Mouse (Mus musculus): ENCODE results near the gene Yod1. TPM values are rescaled to one million over a fixed set of nuclear protein-coding genes. Genes with fewer than 3 reads are reported as not detected.

Gene Yod1
- polyA plus RNA-seq, 1 experiment = 3.9 TPM

DNA sequence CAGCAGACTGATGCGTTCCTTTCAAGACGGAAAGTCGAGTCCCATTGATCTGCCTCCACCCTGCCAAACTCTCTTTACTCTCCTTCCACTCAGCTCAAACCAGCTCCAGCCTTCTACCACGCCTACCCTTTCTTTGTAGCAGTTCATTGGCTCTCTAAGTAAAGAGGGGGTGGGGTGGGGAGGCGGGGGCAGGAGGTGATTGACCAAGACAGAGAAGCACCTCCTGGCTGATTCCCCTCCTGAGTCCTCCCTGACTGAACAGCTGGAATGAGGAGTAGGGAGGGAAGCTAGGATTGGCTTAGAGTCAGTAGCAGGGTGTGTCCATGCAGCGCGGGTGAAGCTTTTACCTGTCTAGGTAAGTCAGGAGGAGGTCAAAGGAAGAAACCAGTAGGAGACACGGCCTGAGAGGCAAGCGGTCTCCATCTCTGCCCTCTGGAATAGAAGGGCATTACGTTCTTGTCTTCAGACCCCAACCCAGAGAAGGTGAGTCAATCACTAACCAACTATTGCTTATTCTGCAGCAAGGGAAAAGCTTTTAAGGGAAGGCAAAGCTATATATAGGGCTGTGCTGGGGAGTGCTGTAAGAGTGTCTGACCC, 14.7 kb downstream of the Yod1 start, which contains the start of gene AA986860:
AA986860 (plus strand) TSS at position 236 of the 597 bp plus-strand sequence.
- H3K4me3 ChIP-seq (ENCODE audit: control insufficient read depth, insufficient read depth, low read length) = no peak within 1 kb of the TSS
- H3K27me3 ChIP-seq (ENCODE audit: control insufficient read depth, insufficient read depth, low read length) = no peaks in the 10 kb centered on the region
- H3K4me1 ChIP-seq (replicated peaks; ENCODE audit: control insufficient read depth, insufficient read depth, low read length) = no peaks in the 10 kb centered on the region
- 79% methylated on average over 10 of the region's 10 CpGs for WGBS
- no peak for TF ChIP-seq POLR2A (IDR thresholded peaks at IDR 0.05; ENCODE audit: control insufficient read depth, extremely low read depth, insufficient read depth, low read length, poor library complexity)
- H3K27ac ChIP-seq (ENCODE audit: control insufficient read depth, insufficient read depth, low read length) = no peak within 1 kb of the TSS
- no peaks in the 10 kb centered on the region for H3K36me3 ChIP-seq (ENCODE audit: control insufficient read depth, insufficient read depth, low read length)
- DNase-seq = no peak

GRCm38 (mm10) chr1:130732706-130733658, 15.9 kb downstream of the Yod1 start:
- DNase-seq = no peak
- H3K4me1 ChIP-seq (replicated peaks; ENCODE audit: control insufficient read depth, insufficient read depth, low read length) = no peaks in the 10 kb centered on the region
- 75% methylated on average over 13 of the region's 13 CpGs for WGBS

DNA sequence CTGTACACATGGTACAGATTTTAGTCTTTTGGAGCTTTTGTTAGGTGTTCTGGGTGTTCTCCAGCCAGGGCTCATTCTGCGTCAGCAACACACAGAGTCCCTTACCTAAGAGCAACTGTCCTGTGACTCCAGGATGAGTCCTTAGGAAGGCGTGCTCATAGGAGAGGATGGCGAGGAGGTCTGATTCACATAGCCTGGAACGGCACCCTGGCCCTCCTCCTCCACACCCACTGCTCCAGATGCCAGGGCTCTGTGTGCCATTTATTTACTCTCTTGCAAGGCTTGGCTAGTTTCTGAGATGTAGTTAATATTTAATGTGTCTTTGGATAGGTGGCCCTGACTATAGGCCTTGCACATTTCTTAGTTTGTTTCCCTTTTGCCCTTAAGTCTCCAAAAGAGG, 16.5 kb downstream of the Yod1 start:
- Histone ChIP-seq H3K27me3 (ENCODE audit: control insufficient read depth, insufficient read depth, low read length) (no peaks in the 10 kb centered on the region), H3K36me3 (ENCODE audit: control insufficient read depth, insufficient read depth, low read length) (no peaks in the 10 kb centered on the region), H3K27ac (ENCODE audit: control insufficient read depth, insufficient read depth, low read length) (no peak overlapping the region), H3K4me1 (replicated peaks; ENCODE audit: control insufficient read depth, insufficient read depth, low read length) (no peaks in the 10 kb centered on the region), H3K4me3 (ENCODE audit: control insufficient read depth, insufficient read depth, low read length) (no peak overlapping the region)
- DNase-seq = no peak
- TF ChIP-seq CTCF (IDR thresholded peaks at IDR 0.05; ENCODE audit: borderline replicate concordance, control insufficient read depth, extremely low read depth, insufficient read depth, low read length, poor library complexity) = no peak
- no peak for TF ChIP-seq POLR2A (IDR thresholded peaks at IDR 0.05; ENCODE audit: control insufficient read depth, extremely low read depth, insufficient read depth, low read length, poor library complexity)
- WGBS = 99% methylated on average over 4 of the region's 4 CpGs

More at GRCm38 (mm10) chr1:130732706-130733658, 15.9 kb downstream of the Yod1 start:
- H3K27ac ChIP-seq (ENCODE audit: control insufficient read depth, insufficient read depth, low read length) = no peak overlapping the region
- H3K27me3 ChIP-seq (ENCODE audit: control insufficient read depth, insufficient read depth, low read length) = no peaks in the 10 kb centered on the region
- H3K36me3 ChIP-seq (ENCODE audit: control insufficient read depth, insufficient read depth, low read length) = no peaks in the 10 kb centered on the region
- TF ChIP-seq POLR2A (IDR thresholded peaks at IDR 0.05; ENCODE audit: control insufficient read depth, extremely low read depth, insufficient read depth, low read length, poor library complexity) (no peak), CTCF (IDR thresholded peaks at IDR 0.05; ENCODE audit: borderline replicate concordance, control insufficient read depth, extremely low read depth, insufficient read depth, low read length, poor library complexity) (no peak)
- H3K4me3 ChIP-seq (ENCODE audit: control insufficient read depth, insufficient read depth, low read length) = no peak overlapping the region

GRCm38 (mm10) chr1:130734452-130734851, 17.3 kb downstream of the Yod1 start:
- WGBS = 93% methylated on average over 5 of the region's 5 CpGs
- DNase-seq = no peak
- Histone ChIP-seq H3K36me3 (ENCODE audit: control insufficient read depth, insufficient read depth, low read length) (no peaks in the 10 kb centered on the region), H3K27me3 (ENCODE audit: control insufficient read depth, insufficient read depth, low read length) (no peaks in the 10 kb centered on the region), H3K4me1 (replicated peaks; ENCODE audit: control insufficient read depth, insufficient read depth, low read length) (no peaks in the 10 kb centered on the region), H3K4me3 (ENCODE audit: control insufficient read depth, insufficient read depth, low read length) (no peak overlapping the region), H3K27ac (ENCODE audit: control insufficient read depth, insufficient read depth, low read length) (no peak overlapping the region)
- no peak for TF ChIP-seq POLR2A (IDR thresholded peaks at IDR 0.05; ENCODE audit: control insufficient read depth, extremely low read depth, insufficient read depth, low read length, poor library complexity)

GRCm38 (mm10) chr1:130734852-130735251, 17.7 kb downstream of the Yod1 start:
- Histone ChIP-seq H3K27ac (ENCODE audit: control insufficient read depth, insufficient read depth, low read length) (no peak overlapping the region), H3K4me3 (ENCODE audit: control insufficient read depth, insufficient read depth, low read length) (no peak overlapping the region), H3K36me3 (ENCODE audit: control insufficient read depth, insufficient read depth, low read length) (no peaks in the 10 kb centered on the region), H3K4me1 (replicated peaks; ENCODE audit: control insufficient read depth, insufficient read depth, low read length) (no peaks in the 10 kb centered on the region), H3K27me3 (ENCODE audit: control insufficient read depth, insufficient read depth, low read length) (no peaks in the 10 kb centered on the region)
- DNase-seq = no peak
- TF ChIP-seq POLR2A (IDR thresholded peaks at IDR 0.05; ENCODE audit: control insufficient read depth, extremely low read depth, insufficient read depth, low read length, poor library complexity) (no peak), CTCF (IDR thresholded peaks at IDR 0.05; ENCODE audit: borderline replicate concordance, control insufficient read depth, extremely low read depth, insufficient read depth, low read length, poor library complexity) (no peak)
- 94% methylated on average over 8 of the region's 8 CpGs for WGBS

GRCm38 (mm10) chr1:130737411-130737881, 20.3 kb downstream of the Yod1 start:
- TF ChIP-seq POLR2A (IDR thresholded peaks at IDR 0.05; ENCODE audit: control insufficient read depth, extremely low read depth, insufficient read depth, low read length, poor library complexity) = no peak
- no peak for TF ChIP-seq CTCF (IDR thresholded peaks at IDR 0.05; ENCODE audit: borderline replicate concordance, control insufficient read depth, extremely low read depth, insufficient read depth, low read length, poor library complexity)
- DNase-seq = no peak
- peaks cover 9% of the 10 kb centered on the region for H3K4me1 ChIP-seq (replicated peaks; ENCODE audit: control insufficient read depth, insufficient read depth, low read length)
- WGBS = 88% methylated on average over 11 of the region's 11 CpGs
- H3K4me3 ChIP-seq (ENCODE audit: control insufficient read depth, insufficient read depth, low read length) = no peak overlapping the region
- no peaks in the 10 kb centered on the region for H3K27me3 ChIP-seq (ENCODE audit: control insufficient read depth, insufficient read depth, low read length)
- no peak overlapping the region for H3K27ac ChIP-seq (ENCODE audit: control insufficient read depth, insufficient read depth, low read length)
- no peaks in the 10 kb centered on the region for H3K36me3 ChIP-seq (ENCODE audit: control insufficient read depth, insufficient read depth, low read length)

All from thymus, adult 2 months (tissue).